Mouse (Mus musculus) embryonic stem cell, embryonic (primary cell): ENCODE data around the gene Adap2.

ENCODE experiments used
- CTCF ChIA-PET, 4 experiments: fragments of 300-600 bp in 2 of 4; fragments of 350-600 bp in 2 of 4; sonication (Branson Sonifier 250); formaldehyde crosslinking; loops; one replicate each; lab custom pipeline; 2022; ENCODE audit warnings: inconsistent platforms in 2 of 4; lab: Charles Lee
- POLR2A ChIA-PET, 4 experiments: fragments of 300-600 bp in 2 of 4; fragments of 350-600 bp in 2 of 4; sonication (Branson Sonifier 250); formaldehyde crosslinking; loops; one replicate each; lab custom pipeline; 2022; ENCODE audit warnings: antibody characterized with exemption in 4 of 4, inconsistent platforms in 1 of 4; lab: Charles Lee

Gene Adap2

DNA sequence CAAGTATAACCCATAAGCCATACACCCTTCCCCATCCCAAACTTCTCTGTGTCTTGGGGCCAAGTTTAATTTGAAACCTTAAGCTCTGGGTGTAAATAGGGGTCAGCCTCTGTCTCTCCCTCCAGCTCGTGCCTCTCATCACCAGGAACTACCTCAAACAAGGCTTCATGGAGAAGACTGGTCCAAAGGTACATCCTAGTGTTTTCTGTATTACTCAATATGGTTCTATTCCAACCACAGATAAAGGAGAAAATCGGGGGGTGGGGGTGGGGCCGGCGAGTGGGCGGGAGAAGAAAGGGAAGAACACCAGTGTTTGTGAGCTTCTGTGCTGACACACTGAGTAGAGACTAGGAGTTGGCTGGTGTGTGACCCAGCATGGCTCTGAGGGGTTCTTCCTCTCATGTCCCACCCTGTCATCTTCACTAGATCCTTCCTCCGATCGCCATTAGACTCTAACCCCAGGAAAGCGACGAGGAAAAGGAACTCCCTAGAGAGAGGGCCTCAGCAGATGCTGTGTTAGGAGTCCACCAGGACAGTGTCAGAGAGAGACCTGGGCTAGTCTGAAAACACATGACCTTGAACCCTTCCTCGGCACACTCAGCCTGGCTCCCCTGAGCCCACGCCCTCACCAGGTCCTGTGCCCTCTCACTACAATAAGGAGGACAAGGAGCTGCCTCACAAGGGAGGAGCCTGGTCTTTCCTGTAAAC is 20.2 kb downstream of the Adap2 start:
- CTCF ChIA-PET, result interaction anchor here in 3 of 4 experiments (0.6 to 2.0 kb wide), 6 partner anchors 9 to 1852 kb away, joined by 3 to 10 read pairs (median 4); partner anchors contain the start of genes Rnf135 (in 2 of the 3) and Rhot1 (in 1 of the 3)

DNA sequence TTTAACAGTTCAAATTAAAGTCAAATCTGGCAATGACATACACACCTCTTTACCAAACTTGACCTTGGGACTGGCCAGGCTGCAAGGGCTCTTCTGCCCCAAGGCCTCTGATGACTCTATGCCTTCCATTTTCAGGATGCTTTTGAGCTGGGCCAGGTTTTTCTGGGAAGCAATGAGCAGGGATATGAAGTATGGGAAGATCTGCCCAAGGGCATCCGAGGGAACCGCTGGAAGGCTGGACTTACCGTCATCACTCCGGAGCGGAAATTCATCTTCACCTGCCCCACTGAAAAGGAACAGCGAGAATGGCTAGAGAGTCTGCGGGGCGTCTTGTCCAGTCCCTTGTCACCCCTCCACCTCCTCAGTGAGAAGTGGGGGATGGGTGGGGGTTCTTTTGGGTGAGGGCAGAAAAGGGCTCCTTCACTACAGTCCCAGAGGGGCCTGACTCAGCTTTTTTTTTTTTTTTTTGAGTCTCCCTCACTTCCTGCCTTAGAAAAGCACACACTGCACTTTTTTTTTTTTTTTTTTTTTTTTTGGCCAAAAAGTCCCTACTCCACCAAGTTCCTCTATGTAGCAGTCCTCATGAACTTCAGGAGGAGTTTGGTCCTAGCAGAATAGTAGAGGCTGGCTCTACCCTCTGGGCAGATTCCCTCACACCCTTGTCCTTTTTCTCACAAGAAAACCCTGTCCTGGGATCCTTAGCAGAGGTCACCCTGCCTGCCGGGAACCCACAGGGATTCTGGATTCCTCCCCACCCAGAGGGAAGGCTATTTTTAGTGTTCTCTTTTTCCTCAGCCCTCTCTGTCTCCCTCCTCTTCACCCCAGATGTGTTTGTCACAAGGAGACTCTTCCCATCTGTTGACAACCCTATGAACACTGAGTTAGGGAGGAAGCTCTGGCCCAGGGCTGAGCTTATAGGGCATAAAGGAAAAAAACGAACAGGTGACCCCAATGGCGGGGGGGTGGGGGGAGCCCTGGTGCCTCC is 23.3 kb downstream of the Adap2 start:
- POLR2A ChIA-PET, result interaction anchor here (0.6 to 4.1 kb wide), 46 partner anchors 7 to 311 kb away, joined by 3 to 30 read pairs (median 4); partner anchors contain the start of genes Adap2 (in 3 of the 4), Crlf3 (in 2 of the 4), Rhot1 (in 2 of the 4) and Tefm (in 2 of the 4)
- CTCF ChIA-PET, result interaction anchor here in 3 of 4 experiments (0.5 to 2.1 kb wide), 6 partner anchors 17 to 347 kb away, joined by 3 to 7 read pairs (median 4); no protein-coding TSS in a partner anchor

More for the DNA sequence above, 20.2 kb downstream of the Adap2 start:
- POLR2A ChIA-PET, result interaction anchor here in 3 of 4 experiments (0.6 to 4.0 kb wide), 16 partner anchors 9 to 264 kb away, joined by 3 to 37 read pairs (median 5); partner anchors contain the start of genes Rnf135 (in 3 of the 3), Adap2 (in 2 of the 3) and Tefm (in 1 of the 3)

DNA sequence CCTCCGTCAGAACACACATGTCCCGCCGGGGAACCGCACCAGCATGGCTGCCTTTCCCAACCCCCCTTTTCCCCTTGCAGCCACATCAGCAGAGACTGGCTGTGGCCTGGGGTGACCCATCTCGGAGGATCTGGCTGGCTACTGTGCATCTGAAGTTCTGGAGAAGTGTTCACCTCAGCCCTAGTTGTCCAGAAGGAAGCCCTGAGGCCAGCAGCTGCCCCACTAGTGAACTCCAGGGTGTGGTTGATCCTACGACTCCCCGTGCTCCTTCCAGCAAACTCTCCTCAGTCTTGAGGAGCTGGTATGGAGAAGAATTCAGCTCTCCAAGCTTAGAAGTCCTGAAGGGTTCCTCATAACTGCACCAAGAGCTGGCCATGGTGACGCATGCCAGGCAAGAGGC is 24.4 kb downstream of the Adap2 start:
- ChIA-PET CTCF (interaction anchor here in 3 of 4 experiments (0.5 to 2.1 kb wide), 6 partner anchors 15 to 135 kb away, joined by 3 to 10 read pairs (median 4); no protein-coding TSS in a partner anchor), POLR2A (interaction anchor here in 3 of 4 experiments (0.5 to 4.1 kb wide), 26 partner anchors 8 to 444 kb away, joined by 3 to 28 read pairs (median 4); partner anchors contain the start of genes Crlf3 (in 2 of the 3), Adap2 (in 1 of the 3) and Tefm (in 1 of the 3))

DNA sequence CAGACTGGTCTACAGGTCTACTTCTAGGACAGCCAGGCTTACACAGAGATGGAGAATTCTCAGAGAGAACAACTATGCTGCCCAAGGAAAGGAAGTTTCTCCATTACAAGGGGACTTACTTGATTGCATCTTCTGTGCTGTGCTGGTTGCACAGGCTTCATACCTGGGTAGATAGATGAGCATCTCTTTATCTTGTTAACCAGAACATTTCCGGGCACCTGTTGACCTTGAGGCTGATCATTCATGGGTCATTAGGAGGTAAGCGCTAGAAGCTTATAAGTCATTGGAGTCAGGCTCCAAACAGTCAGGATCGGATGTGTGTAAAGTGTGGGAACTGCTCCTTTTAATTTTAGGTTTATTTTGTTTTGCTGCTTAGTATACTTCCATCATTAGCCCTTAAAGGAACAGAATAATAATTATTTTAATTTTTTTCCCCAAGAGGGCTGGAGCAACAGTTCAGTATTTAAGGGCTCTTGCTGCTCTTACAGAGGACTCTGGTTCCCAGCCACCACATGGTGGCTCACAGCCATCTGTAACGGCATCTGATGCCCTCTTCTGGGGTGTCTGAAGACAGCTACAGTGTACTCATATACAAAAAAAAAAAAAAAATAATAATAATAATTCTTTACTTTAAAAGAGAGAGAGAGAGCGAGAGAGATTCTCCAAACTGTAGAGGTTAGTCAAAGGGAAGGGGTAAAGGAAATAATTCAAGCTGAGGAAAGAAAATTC is 27.3 kb downstream of the Adap2 start:
- ChIA-PET CTCF (interaction anchor here (0.6 to 4.9 kb wide), 7 partner anchors 10 to 227 kb away, joined by 3 to 52 read pairs (median 3); partner anchors contain the start of gene Adap2 (in 1 of the 4)), POLR2A (interaction anchor here (0.6 to 1.4 kb wide), 12 partner anchors 10 to 1265 kb away, joined by 3 to 10 read pairs (median 4); partner anchors contain the start of genes Adap2 (in 1 of the 4) and Tefm (in 1 of the 4))

DNA sequence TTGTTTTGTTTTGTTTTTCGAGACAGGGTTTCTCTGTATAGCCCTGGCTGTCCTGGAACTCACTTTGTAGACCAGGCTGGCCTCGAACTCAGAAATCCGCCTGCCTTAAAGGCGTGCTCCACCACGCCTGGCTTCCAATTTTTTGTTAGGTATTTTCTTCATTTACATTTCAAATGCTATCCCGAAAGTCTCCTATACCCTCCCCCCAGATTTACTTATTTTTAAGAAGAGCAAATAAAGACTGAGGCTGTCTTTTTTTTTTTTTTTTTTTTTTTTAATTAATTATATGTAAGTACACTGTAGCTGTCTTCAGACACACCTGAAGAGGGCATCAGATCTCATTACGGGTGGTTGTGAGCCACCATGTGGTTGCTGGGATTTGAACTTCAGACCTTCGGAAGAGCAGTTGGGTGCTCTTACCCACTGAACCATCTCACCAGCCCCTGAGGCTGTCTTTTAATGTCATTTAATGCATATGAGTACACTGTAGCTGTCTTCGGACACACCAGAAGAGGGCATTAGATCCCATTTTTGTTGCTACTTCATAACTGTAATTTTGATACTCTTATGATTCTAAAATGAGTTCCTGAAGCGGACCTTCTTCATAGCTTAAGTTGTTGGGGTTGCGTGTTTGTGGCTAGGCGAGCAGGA is 29.3 kb downstream of the Adap2 start:
- ChIA-PET POLR2A (interaction anchor here (0.6 to 3.4 kb wide), 65 partner anchors 8 to 1383 kb away, joined by 3 to 53 read pairs (median 5); partner anchors contain the start of genes Rhot1 (in 3 of the 4), Adap2 (in 2 of the 4), Crlf3 (in 2 of the 4) and Tefm (in 2 of the 4)), CTCF (interaction anchor here (0.6 to 4.9 kb wide), 28 partner anchors 9 to 1547 kb away, joined by 3 to 52 read pairs (median 4); partner anchors contain the start of genes Rhot1 (in 3 of the 4), Adap2 (in 1 of the 4), Crlf3 (in 1 of the 4) and Psmd11 (in 1 of the 4))

DNA sequence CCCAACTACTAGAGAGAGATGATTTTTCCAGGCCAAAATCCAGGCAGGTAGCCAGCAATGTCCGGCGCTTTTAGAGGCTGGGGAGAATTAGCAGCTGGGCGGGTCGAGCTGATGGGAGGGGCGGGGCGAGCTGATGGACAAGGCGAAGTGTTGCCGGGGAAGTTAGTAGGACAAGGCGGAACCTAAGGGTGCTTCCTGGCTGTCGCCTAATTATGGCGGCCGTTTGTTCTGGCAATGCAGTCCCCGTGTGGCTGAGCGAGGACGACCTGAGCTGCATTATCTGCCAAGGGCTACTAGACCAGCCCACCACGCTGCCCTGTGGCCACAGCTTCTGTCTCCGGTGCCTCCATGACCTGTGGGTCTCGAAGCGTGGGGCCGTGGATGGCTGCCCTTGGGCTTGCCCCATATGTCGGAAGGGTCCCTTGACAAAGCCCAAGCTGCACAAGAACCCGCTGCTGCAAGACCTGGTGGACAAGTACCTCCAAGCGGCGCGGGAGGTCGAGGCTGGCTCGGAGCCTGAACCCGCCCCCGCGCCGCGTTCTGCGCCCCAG is 29.9 kb downstream of the Adap2 start, which contains the start of gene Rnf135:
Rnf135 (plus strand) TSS at position 147 of the 551 bp plus-strand sequence.
- POLR2A ChIA-PET, result interaction anchor here (0.6 to 3.4 kb wide), 66 partner anchors 9 to 1384 kb away, joined by 3 to 53 read pairs (median 4); partner anchors contain the start of genes Rhot1 (in 4 of the 4), Adap2 (in 2 of the 4), Crlf3 (in 2 of the 4) and Tefm (in 2 of the 4)
- CTCF ChIA-PET, result interaction anchor here (0.6 to 4.9 kb wide), 28 partner anchors 10 to 1547 kb away, joined by 3 to 52 read pairs (median 4); partner anchors contain the start of genes Rhot1 (in 3 of the 4), Adap2 (in 1 of the 4), Crlf3 (in 1 of the 4) and Psmd11 (in 1 of the 4)

DNA sequence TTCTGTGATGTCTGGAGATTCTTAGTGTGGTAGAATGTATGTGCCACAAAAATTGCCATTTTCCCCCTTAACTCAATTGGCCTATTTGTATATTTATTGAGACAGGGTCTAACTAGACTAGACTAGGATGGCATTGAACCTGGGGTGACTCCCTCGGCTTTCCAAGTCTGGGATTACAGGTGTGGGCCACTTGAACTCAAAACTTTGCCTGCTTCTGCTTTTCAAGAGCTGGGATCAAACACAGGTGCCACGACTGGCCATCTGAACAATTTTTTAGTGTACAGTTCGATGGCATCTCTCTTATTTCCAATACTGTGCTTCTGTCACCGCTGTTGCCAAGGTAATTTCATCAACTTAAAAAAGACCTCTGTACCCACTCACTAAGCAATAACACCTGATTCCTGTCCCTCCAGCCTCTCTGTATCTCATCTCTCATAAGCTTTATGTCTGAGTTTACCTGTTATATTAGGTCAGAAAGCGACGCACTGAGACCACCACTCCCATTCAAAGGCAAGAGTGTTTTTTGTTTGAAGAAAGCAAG is 30.7 kb downstream of the Adap2 start:
- ChIA-PET CTCF (interaction anchor here in 3 of 4 experiments (0.6 to 4.9 kb wide), 8 partner anchors 9 to 147 kb away, joined by 3 to 52 read pairs (median 6); partner anchors contain the start of gene Rhot1 (in 2 of the 3)), POLR2A (interaction anchor here (0.5 to 3.4 kb wide), 41 partner anchors 9 to 432 kb away, joined by 3 to 53 read pairs (median 5); partner anchors contain the start of genes Adap2 (in 2 of the 4), Crlf3 (in 2 of the 4), Rhot1 (in 2 of the 4) and Tefm (in 2 of the 4))

DNA sequence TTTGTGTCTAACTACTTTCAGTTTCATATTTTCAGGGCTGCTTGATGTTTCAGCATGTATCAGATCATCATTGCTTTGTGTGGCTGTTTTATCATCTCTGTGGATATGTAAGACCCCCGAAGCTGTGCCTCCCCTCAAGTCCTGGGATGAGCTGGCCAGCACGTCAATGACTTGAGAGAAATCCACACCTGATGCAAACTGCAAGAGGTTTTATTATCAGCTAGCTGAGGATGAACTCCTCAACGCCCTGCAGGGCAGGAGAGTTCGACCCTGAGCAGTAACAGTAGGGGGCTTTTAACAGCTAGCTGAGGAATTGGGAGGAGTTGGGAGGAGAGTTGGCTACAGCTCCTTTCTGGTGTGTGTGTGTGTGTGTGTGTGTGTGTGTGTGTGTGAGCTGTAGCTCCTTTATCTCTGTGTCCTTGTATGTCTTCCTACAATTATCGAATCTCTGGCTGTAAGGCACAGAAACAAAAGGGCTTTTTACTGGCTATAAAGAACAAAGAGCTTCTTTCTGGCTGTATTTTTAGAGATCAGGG is 31.6 kb downstream of the Adap2 start:
- CTCF ChIA-PET, result interaction anchor here (0.6 to 4.9 kb wide), 10 partner anchors 9 to 48 kb away, joined by 3 to 52 read pairs (median 5); partner anchors contain the start of gene Rhot1 (in 2 of the 4)
- POLR2A ChIA-PET, result interaction anchor here in 3 of 4 experiments (0.6 to 3.4 kb wide), 24 partner anchors 9 to 251 kb away, joined by 3 to 53 read pairs (median 3); partner anchors contain the start of genes Tefm (in 2 of the 3), Adap2 (in 1 of the 3) and Crlf3 (in 1 of the 3)

DNA sequence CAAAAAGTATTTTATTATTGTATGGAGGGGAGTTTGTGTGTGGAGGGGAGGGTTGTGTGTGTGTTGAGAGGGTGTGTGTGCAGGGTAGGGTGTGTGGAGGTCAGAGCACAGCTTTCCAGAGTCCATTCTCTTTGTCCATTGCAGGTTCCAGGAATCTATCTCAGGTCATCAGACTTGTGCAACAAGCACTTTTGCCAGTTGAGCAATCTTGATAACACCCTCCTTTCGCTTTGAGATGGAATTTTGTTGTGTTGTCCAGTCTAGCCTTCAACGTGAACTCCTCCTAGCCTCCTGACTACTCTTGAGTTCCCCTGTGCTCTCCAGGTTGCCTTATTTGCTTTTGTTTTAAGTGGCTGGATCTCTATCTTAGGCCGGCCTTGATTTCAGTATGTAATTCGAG is 36.4 kb downstream of the Adap2 start:
- CTCF ChIA-PET, result interaction anchor here in 2 of 4 experiments (0.9 to 2.7 kb wide), 4 partner anchors 9 to 103 kb away, joined by 3 to 8 read pairs (median 5); partner anchors contain the start of gene Rhot1 (in 2 of the 2)

DNA sequence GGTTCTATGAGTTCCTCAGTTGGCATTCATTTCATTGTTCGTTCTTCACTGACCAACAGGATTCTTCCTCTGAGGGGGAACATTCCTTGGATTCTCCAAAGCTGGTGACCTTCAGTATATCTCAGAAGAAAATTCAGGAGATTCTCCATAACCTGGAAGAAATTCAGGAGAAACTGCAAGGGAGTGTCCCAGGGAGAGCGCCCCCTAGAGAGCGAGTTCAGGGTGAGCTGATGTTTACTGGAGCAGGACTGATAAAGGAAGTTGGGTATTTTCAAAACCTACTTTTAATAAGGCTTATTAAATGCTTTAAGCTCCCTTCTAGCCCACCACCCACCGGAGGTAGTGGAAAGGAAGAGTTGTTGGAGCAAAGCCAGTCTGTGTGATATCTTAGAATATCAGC is 39.9 kb downstream of the Adap2 start:
- POLR2A ChIA-PET, result interaction anchor here in 3 of 4 experiments (0.6 to 7.8 kb wide), 20 partner anchors 9 to 234 kb away, joined by 3 to 53 read pairs (median 4); partner anchors contain the start of genes Rnf135 (in 3 of the 3), Adap2 (in 1 of the 3), Tefm (in 1 of the 3) and Zfp207 (in 1 of the 3)
- CTCF ChIA-PET, result interaction anchor here (0.5 to 4.5 kb wide), 32 partner anchors 8 to 1738 kb away, joined by 3 to 52 read pairs (median 4); partner anchors contain the start of genes Rhot1 (in 3 of the 4), Rnf135 (in 3 of the 4), Crlf3 (in 2 of the 4) and Adap2 (in 1 of the 4)

More for the DNA sequence above, 36.4 kb downstream of the Adap2 start:
- POLR2A ChIA-PET, result interaction anchor here in 1 of 4 experiments (1.0 to 2.1 kb wide), 5 partner anchors 9 to 51 kb away, joined by 3 to 9 read pairs (median 5); no protein-coding TSS in a partner anchor

DNA sequence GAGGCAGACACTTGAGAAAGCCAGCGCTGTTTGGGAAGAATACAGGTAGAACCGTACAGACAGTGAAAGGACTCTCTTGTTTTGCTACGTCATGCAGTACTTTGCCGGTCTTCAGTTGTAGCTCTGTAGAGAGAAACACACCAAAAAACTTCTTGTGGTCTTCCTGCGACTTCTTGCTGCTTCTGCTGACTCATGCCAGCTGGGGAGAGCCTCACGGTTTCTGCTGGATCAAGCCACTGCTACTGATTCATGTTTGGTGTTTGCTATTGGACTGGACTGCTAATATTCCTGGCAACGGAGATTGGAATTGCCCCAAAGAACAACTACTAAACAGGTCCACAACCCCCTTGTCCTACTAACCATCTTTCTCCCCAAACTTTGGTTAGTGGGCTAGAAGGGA is 42.4 kb downstream of the Adap2 start:
- POLR2A ChIA-PET, result interaction anchor here in 3 of 4 experiments (0.6 to 7.8 kb wide), 8 partner anchors 11 to 55 kb away, joined by 3 to 53 read pairs (median 4); partner anchors contain the start of genes Rnf135 (in 2 of the 3) and Rhot1 (in 1 of the 3)
- CTCF ChIA-PET, result interaction anchor here in 2 of 4 experiments (0.6 to 4.5 kb wide), 6 partner anchors 12 to 116 kb away, joined by 3 to 52 read pairs (median 4); partner anchors contain the start of genes Crlf3 (in 1 of the 2), Rhot1 (in 1 of the 2) and Rnf135 (in 1 of the 2)

DNA sequence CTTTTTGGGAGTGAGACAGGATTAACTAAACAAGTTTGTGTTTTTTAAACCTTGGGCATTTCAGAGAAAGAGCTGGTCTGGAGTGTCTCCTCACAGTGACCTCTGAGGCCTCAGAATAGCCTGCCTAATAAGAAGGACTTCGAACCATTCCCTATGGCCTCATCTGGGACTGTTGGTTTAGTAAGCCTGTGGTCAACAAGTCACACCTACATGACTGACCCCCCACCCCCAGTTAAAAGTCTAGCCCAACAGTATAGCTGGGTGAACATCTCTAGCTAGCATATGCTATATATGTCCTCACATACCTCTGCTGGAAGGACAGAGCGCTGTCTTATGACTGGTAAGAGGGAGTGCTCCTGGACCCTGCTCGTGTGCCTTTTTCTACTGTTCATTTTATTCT is 45.4 kb downstream of the Adap2 start:
- POLR2A ChIA-PET, result interaction anchor here (0.5 to 7.8 kb wide), 22 partner anchors 9 to 157 kb away, joined by 3 to 53 read pairs (median 3); partner anchors contain the start of genes Rnf135 (in 3 of the 4), Rhot1 (in 2 of the 4), Adap2 (in 1 of the 4) and Tefm (in 1 of the 4)
- CTCF ChIA-PET, result interaction anchor here (0.6 to 2.3 kb wide), 37 partner anchors 9 to 1290 kb away, joined by 3 to 23 read pairs (median 4); partner anchors contain the start of genes Rhot1 (in 3 of the 4), Adap2 (in 1 of the 4) and Rnf135 (in 1 of the 4)

DNA sequence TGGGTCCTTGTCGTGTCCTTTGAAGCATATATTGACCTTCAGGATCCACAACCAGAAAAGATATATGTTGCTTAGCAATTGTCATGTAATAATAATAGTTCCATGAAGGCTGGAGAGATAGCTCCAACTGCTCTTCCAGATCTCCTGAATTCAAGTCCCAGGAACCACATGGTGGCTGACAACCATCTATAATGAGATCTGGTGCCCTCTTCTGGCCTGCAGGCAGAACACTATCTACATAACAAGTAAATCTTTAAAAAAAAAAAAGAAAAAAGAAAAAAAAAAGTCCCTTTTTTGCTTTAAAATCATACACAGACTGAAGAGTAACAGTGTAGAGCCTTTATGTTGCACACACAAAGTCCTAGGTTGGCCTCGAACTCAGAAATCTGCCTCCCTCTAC is 45.9 kb downstream of the Adap2 start:
- CTCF ChIA-PET, result interaction anchor here (0.6 to 2.3 kb wide), 38 partner anchors 8 to 1291 kb away, joined by 3 to 23 read pairs (median 4); partner anchors contain the start of genes Rhot1 (in 4 of the 4), Adap2 (in 1 of the 4) and Rnf135 (in 1 of the 4)

More for the DNA sequence above, 45.9 kb downstream of the Adap2 start:
- POLR2A ChIA-PET, result interaction anchor here (0.5 to 7.8 kb wide), 23 partner anchors 9 to 157 kb away, joined by 3 to 53 read pairs (median 3); partner anchors contain the start of genes Rhot1 (in 3 of the 4), Rnf135 (in 3 of the 4), Adap2 (in 1 of the 4) and Tefm (in 1 of the 4)
